Mouse (Mus musculus): ENCODE measurements at regions not wholly inside any gene's neighbourhood (a gene's known extent, or its start where the extent isn't known, plus 50 kb on each side); places are given as distances from the start of the nearest gene placed in this dataset.
A peak's percentile ranks its signal among the peaks of the same experiment; 100 is the strongest.

DNA sequence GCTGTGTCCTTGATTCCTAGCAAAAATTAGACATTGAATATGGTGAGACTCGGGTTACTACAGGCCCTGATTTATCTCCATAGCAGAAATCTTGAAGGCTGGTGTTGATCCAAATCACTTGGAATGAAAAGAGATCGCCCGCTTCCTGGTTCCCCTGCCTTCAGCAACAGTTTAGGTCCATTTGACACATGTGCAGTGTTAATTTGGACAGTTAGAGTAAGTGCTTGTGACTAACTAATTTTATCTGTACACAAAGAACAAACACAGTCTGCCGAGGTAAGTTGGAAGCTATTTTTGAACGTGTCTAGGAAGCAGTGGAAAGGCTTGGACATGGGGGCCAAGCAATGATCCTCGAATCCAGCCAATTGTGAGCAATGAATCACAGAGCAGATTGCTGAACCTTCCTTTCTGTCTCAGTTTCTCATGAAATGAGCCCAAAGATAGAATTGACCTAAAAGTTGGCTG lies 105.2 kb upstream of the Arhgap5 start:
- no peak for ATAC-seq (ENCODE audit: insufficient number of reproducible peaks, low FRiP score, low TSS enrichment)

DNA sequence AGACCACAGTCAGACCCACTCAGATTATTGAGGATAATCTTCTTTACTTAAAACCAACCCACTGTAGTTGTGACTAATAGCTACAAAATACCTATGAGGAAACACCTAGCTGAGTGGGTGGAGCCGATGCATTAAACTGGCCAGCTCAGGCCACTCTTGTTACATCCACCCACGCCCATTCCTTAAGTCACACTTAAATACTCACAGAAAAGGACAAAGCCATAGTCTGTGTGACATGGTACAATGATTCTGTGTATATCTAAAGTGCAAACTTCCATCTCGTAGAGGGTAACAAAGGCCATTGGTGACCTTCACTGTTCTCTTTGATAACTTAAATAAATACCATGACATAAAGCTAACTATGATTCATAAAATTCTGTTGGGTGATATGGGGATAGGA lies 103.7 kb upstream of the Arhgap5 start:
- no peak for ATAC-seq (ENCODE audit: insufficient number of reproducible peaks, low FRiP score, low TSS enrichment)

DNA sequence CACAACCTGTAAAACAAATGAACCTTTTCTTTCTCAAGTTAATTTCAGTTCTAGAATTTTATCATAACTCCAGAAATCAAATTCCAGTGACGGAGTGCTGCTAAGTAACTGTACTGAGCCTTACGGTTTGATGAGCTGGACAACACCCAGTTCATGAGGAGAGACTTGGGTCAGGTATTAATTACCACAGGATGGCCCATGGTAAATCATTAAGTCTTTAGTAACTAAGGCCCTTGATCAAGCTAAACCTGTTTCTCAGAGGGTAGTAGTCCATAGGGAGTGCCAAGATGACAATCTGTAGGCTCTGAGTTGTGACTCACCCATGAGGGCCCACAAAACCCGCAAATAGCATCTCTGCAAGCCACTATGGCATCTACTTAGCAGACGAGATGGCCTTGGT lies 101.1 kb upstream of the Arhgap5 start:
- no peak for ATAC-seq (ENCODE audit: insufficient number of reproducible peaks, low FRiP score, low TSS enrichment)

DNA sequence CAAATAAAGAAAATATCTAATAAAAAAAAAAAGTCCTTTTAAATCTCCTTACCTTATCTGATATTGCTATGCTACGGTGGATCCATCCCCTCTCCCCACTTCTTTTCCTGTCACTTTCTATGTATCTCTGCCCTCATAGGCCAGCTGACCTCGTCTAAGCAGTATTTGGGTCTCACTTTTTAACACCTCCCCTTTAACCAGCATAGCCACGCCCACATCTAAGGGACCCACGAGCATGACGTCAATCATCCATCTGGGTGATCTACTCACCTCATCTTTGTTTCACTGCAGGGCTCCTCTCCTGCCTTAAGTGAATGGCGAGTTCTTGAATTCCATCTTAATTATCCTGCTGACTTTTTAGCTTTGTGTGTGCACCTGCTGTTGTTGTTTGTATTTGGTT lies 97.4 kb upstream of the Arhgap5 start:
- no peak for ATAC-seq (ENCODE audit: insufficient number of reproducible peaks, low FRiP score, low TSS enrichment)

DNA sequence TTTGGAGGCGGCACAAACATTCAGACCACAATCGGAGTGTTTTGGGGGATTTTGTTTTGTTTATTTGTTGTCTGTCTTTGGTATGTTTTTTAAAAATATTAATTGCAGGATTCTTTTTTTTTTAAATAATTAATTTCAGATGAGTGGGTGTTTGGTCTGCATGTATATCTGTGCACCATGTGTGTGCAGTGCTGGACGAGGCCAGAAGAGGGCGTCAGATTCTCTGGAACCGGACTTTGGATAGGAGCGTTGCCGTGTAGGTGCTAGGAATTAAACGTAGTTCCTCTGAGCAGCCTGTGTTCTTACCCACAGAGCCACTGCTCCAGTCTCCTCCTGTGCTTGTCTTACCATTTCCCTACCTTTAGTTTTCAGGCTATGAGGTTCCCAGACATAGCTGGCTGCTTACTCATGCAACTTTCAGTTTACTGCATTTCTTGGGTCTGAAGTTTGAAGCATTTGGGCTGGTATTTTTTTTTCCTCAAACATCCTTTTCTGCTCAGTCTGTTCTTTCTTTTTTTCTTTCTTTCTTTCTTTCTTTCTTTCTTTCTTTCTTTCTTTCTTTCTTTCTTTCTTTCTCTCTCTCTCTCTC lies 95.4 kb upstream of the Arhgap5 start:
- ATAC-seq (ENCODE audit: insufficient number of reproducible peaks, low FRiP score, low TSS enrichment), result no peak

DNA sequence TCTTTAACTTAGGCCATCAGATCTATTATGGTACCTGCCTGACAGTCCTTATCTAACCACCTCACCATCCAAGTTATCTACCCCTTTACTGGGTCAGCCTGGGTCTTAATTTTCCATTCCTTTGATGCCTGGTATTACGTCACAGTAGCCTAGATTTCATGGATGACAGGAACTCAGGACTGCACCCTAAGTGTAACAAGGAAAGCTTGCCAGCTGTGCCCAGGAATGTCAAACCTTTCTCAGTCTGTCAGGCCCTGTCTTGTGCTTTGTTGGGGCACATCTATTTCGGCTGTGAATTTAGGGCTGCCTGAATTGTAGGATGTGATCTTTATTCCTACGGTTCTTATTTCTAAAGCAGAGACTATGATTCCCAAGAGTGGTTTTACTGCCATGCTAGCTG lies 94.6 kb upstream of the Arhgap5 start:
- no peak for ATAC-seq (ENCODE audit: insufficient number of reproducible peaks, low FRiP score, low TSS enrichment)

DNA sequence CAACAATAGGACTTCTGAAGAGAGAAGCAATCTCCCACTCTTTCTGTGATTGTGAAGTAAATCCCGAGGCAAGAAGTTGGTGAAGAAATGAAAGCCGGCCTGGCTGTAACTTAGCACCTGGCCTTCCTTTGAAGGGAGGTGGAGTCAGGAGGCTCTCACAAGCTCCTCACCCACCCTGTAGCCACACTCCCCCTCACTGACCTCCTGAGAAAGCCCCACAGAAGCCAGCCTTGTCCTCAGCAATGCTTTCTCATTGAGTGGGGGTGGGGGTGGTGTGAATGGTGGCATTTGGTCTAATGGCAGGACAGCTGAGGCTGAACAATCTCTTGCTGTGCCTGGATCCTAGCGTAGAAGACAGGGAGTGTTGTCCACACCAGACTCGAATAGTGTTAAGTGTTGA lies 91.6 kb upstream of the Arhgap5 start:
- ATAC-seq (ENCODE audit: insufficient number of reproducible peaks, low FRiP score, low TSS enrichment), result no peak

DNA sequence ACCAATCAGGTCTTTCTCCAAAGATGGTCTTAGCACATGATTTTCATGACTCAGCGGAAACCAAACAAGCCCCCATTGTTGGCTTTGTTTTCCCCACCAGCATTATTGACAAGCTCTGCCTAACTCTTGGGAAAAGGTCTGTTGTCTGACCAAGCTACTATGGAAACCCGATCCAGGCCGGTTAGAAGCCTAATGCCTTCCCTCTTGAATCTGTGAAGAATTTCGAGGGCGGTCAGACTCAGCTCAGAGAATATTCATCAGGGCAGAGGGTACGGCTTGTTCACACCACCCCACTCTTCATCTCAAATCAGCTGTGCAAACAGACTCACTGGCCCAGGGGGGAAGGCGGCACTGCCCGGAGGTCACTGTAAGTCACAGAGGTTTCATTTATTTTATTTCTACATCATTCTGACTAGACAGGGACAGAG lies 90.7 kb upstream of the Arhgap5 start:
- ATAC-seq (ENCODE audit: insufficient number of reproducible peaks, low FRiP score, low TSS enrichment), result 0 out of 2 replicates have a peak, but pooled peaks have one; percentile 36

DNA sequence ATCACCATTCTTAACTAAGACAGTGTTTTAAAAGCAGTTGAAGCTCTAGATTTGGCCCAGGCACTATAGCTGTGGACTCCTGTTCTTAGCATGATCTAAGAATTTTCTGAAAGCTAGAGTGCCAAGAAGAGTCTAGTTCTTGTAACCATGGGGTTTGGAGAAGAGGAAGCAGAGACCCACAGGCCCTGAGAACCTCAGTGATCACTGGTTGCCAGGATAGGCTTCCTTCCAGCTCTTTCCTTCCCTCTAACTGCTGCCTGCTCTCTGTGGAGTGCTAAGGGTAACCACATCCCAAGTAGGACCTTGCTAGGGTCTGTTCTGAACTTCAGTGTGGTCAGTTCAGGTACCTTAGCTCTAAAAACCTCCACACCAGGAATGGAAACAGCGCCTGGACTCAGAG lies 81.0 kb upstream of the Arhgap5 start:
- ATAC-seq (ENCODE audit: insufficient number of reproducible peaks, low FRiP score, low TSS enrichment), result no peak

DNA sequence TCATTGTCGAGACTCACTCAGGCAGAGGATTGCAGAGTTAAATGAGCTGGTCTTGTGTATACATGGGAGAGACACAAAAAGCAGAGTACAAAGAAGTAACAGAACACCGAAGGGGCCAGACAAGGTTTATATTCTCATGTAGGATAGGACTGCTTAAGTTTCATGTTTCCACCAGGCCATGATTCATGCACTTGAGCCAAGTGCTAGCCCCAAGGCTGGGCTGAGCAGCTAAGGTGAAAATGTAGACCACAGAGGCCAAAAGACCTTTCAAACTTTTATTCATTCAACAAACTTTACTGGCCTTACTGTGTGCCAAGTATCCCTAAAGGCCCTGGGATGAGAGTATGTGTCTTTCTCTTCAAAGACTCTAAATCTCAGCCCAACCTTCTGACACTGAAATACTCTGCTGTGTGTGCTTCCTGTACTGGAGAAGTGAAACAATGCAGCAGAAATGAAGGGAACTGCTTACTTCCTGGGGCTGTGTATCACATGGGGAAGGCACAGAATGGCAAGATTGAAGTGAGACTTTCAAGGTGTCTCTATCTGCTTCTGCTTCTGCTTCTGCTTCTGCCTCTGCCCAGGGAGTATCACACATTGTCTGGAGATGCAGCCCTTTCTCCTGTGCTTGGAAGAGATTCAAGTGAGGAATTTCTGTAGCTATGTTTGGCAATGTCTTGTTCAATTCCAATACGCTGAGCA lies 79.3 kb upstream of the Arhgap5 start:
- ATAC-seq (ENCODE audit: insufficient number of reproducible peaks, low FRiP score, low TSS enrichment), result no peak

DNA sequence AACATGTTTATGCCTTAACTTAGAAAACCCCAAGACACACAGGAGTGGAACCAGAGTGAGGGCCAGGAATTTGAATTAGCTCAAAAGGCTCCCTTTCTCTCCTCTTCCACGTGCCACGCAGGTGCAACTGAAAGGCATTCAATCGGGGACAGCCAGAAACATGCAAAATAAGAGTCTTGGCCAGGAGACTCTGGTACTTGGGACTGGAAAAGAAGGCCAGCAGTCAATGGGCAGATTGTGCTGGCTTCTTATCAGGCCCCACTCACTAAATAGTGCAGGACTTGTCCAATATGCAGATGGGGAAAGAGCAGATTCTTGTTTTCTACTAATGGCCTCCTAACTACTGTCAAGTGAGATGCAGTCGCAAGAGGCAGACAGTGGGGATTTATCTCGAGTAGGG lies 73.8 kb upstream of the Arhgap5 start:
- no peak for ATAC-seq (ENCODE audit: insufficient number of reproducible peaks, low FRiP score, low TSS enrichment)

DNA sequence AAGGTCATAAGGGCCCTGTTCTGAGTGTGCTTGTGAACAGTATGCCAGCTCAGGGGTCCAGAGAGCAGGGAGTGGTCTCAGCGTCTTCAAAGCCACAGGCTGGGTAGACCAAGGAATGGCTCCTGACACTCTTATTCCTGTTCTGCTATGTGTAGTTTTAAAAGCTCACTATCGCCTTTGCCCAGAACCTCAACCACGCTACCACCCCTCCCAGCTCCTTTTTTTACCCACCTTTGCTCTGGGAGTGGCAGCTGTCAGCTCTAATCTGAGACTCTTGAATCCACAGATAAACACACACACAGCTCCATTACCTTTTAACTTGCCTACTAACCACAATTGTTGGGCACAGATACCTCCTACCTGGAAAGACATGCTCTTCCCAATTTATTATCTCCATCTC lies 71.8 kb upstream of the Arhgap5 start:
- ATAC-seq (ENCODE audit: insufficient number of reproducible peaks, low FRiP score, low TSS enrichment), result no peak

DNA sequence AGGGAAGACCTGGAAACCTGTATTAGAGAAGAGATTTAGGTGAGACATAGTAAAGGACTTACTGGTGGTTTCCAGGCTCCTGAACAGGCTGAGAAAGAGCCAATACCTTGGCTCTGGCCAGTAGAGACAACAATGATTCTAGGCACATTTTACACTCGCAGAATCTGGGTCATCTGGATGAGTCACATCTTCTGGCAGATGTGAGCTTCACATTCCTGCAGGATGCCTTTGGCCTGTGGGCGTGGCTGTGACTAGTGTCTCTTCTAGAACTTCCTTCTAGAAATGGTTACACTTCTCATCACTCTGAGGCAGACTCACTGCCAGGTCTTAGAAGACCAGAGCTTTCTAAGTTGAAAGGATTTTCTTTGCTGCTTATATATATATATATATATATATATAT lies 69.8 kb upstream of the Arhgap5 start:
- ATAC-seq (ENCODE audit: insufficient number of reproducible peaks, low FRiP score, low TSS enrichment), result no peak

DNA sequence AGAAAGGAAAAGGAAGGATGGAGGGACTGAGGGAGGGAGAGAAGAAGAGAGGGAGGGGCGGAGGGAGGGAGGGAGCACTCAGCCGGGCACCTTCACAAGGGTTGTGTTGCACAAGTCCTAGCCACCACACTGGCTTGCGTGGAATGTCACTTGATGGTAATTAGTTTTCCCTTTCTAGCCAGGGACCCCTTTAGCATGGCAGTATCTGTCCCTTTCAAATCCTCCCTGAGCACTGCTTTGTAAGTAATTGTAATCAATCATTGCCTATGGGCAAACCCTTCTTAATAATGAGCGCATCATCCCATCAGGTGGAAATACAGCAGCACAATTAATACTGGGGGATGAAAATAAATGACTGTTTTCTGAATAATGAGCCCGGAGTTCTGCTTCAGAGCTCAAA lies 68.5 kb upstream of the Arhgap5 start:
- ATAC-seq (ENCODE audit: insufficient number of reproducible peaks, low FRiP score, low TSS enrichment), result no peak

DNA sequence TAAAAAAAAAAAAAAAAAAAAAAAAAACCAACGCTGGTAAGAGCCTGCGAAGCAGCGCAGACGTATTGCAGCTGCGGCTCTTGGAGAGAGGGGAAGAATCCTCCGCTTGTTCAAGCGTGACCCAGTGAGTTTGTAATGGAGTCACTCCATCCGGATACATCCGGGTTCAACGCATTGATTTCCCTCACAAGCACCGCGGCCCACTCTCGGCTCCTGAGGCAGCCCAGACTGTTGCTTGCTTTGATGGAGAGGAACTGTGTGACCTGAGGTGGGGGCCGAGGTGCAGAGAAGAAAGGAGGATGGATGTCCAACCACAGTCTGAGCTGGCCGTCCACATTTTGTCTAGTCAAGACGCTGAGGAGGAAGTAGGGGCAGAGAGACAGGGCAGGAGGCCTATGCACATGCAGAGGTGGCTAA lies 68.0 kb upstream of the Arhgap5 start:
- no peak for ATAC-seq (ENCODE audit: insufficient number of reproducible peaks, low FRiP score, low TSS enrichment)

DNA sequence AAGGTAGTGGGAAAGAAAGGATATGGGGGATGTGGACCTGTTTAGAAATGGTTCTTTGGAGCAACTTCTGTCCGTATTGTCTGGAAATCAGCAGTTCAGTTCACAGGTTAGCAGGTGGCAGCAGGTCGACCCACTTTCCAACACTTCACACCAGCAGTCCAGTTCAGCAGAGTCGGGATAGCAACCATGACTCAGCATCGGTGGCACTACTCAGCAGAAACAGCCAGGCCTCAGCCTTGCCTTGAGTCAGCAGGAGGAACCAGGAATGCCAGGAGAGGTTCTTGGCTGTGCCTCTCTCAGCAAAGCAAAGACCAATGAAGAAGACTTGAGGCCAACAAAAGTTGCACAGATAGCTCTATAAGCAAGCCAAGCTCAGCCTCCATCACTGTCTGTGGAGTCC lies 66.8 kb upstream of the Arhgap5 start:
- no peak for ATAC-seq (ENCODE audit: insufficient number of reproducible peaks, low FRiP score, low TSS enrichment)

DNA sequence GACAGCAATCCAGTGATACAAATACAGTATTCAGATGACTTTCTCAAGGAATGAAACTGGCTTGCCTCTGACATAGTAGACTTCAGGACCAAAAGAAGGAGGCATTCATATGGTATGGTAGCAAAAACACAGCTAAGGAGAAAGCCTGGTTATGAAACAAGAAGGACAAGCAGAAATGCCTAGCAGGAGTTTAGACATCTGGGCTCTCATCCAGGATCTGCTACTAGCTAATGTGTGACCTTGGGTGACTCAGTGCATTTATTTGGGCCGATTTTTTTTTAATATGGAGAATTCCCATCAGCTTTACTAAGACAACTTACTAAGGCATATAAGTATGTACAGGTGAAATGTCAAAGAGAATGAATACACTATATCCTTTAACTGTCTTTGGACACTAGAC lies 64.5 kb upstream of the Arhgap5 start:
- ATAC-seq (ENCODE audit: insufficient number of reproducible peaks, low FRiP score, low TSS enrichment), result no peak

DNA sequence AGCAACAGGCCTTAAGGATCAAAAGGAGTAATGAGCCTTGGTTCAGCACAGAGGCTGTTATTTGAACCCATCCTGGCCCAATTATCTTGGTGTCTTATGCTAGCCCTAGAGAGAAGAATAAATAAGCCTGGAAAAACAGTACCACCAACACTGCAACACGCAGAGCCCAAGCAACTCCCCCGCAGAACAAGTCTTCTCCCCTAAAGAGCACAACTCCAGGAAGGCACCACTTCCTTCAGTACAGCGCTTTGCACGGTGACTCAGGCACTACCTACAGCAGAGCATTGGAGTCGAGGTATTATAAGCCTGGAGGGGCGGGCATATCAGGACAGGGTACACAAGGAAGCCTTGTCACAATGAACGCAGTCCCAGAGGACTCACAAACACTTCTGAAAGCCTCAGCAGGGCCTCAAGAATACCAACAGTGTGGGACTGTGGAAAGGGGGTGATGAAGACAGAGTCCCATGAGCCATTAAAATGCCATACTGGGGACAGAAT lies 62.9 kb upstream of the Arhgap5 start:
- ATAC-seq (ENCODE audit: insufficient number of reproducible peaks, low FRiP score, low TSS enrichment), result no peak

DNA sequence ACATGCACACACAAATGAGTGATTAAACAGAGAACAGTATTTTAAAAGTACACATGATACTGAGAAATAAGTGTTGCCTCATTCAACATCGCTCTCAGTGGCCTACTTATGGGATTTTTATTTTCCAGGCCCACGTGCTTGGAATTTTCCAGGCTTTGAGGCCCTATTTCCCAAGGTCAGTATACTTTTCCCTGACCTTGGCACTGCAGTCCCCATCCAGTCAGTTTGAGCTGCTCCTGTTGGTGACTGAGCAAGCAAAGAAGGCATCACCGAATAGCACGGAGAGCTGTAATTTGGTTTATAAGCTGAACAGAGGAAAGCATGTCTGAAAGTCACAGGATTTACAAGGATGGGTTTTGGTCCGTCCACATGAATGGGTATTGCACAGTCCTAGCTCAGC lies 61.4 kb upstream of the Arhgap5 start:
- ATAC-seq (ENCODE audit: insufficient number of reproducible peaks, low FRiP score, low TSS enrichment), result no peak

DNA sequence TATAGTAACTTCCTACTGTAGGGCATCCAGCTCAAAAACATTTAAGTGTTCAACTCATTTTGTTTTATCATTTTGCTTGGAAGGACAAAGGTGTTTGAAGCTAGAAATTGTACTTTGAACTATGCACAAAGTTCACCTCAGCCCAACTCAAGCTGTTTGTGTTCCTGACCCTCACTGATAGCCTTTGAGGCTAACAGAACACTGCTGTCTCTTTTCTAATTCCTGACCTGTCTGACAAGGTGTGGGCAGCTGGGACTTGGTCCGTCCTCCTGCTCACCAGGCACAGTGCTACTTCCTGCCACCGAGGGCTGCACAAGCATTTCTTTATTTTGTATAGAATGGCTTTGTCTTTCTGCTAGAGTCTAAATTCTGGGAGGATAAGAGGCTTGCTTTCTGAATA lies 58.0 kb upstream of the Arhgap5 start:
- ATAC-seq (ENCODE audit: insufficient number of reproducible peaks, low FRiP score, low TSS enrichment), result no peak

DNA sequence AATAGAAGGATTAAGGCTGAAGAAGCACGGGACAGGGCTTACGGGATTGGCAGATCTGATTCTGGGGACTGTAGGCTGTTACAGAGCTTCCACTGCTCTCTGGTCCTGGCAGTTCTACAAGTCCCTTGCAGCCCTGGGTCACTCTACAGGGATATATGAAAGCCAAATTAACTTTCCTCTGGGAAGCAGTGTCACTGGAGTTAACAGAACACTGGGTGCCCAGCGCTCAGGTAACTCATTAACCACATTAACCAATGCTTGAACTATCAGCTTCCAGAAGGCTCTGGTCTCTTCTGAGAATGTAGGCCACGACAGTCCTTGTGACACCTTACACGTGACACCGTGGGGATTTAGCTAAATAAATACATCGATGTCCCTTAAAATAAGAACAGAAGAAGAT lies 57.3 kb upstream of the Arhgap5 start:
- ATAC-seq (ENCODE audit: insufficient number of reproducible peaks, low FRiP score, low TSS enrichment), result no peak

DNA sequence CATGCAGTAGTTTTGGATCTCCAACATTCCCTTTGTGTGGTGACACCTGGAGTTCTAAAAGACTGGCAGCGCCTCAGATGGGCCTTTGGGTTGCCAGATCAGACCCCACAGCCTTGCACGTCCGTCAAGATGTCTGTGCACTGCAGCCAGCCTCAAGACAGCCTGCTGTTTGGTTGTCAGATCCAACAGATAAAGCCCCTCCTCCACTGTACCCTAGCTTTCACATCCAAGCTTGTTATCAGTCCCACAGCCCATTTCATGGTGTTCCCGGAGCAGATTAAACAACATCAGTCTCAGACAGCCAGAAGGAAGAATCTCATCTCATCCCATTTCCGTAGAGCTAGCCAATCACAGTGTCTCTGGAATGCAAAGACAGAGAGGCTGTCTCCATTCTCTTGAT lies 56.3 kb upstream of the Arhgap5 start:
- ATAC-seq (ENCODE audit: insufficient number of reproducible peaks, low FRiP score, low TSS enrichment), result no peak
